Mouse (Mus musculus) midbrain, embryonic 10.5 days (tissue): Measurements from ENCODE around the gene Ldhc. TPM values are rescaled to one million over a fixed set of nuclear protein-coding genes. Genes with fewer than 3 reads are reported as not detected.

Experiments
- DNase-seq: peaks from one replicate; pipeline ENCODE4 v3.0.0-alpha.2; 2017; ENCODE audit warnings: low spot score
- H3K27ac ChIP-seq: fragments of 300-500 bp; sonication (generic); replicated peaks from 2 replicates; pipeline ENCODE4 v1.5.1; 2016; ENCODE audit warnings: mild to moderate bottlenecking
- H3K27me3 ChIP-seq: fragments of 300-500 bp; sonication (generic); 2 replicates; pipeline ENCODE4 v1.6.1; 2016; ENCODE audit warnings: low read depth, mild to moderate bottlenecking; ENCODE audit not compliant: poor library complexity, severe bottlenecking
- H3K36me3 ChIP-seq: fragments of 300-500 bp; sonication (generic); 2 replicates; pipeline ENCODE4 v1.6.1; 2016; ENCODE audit warnings: mild to moderate bottlenecking, moderate library complexity
- H3K4me1 ChIP-seq: fragments of 300-500 bp; sonication (generic); 2 replicates; pipeline ENCODE4 v1.6.1; 2016
- H3K4me3 ChIP-seq: fragments of 300-500 bp; sonication (generic); 2 replicates; pipeline ENCODE4 v1.5.1; 2016; ENCODE audit warnings: mild to moderate bottlenecking, moderate library complexity
- H3K9me3 ChIP-seq: fragments of 300-500 bp; sonication (generic); replicated peaks from 2 replicates; pipeline ENCODE4 v1.6.1; 2016; ENCODE audit warnings: mild to moderate bottlenecking
- WGBS: fragments of 180-500 bp; shearing (Covaris S2); methylation state at CpG from one replicate; pipeline ENCODE4 v1.1.7; 2016; 5-methylcytosine and 5-hydroxymethylcytosine counted together
- polyA plus RNA-seq: library from polyadenylated mRNA; unstranded; fragments of >200 nt; fragmentation: Nextera tagmentation; extraction: Ambion mirVana; gene quantifications from 2 replicates; pipeline ENCODE4 v1.2.1, GENCODE M21; 2016

Gene Ldhc
- polyA plus RNA-seq, 1 experiment from 2014 or later: not detected

DNA sequence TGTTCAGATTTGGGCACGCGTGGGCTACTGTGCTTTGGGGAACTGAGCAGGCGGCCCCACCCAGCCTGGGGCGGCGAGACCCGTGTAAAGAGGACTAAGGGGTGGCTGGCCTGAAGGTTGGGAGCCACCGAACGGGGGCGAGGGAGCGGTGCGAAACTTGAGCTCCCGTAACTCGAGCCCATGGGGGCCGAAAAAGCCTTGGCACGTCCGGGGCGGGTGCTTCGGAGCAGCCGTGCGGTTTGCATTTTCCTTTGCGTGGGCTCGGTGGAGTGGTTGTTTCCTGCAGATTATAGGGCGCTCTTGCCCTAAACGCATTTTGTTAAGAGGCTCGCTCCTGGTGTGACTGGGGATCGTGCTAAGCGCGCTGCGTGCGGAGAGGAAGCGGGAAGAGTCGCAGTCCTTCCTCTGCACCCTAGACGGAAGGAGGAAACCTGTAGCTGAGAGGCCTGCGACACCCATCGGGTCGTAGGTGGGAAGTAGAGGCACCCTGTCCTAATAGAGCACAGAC lies 15.0 kb upstream of the Ldhc start:
- H3K36me3 ChIP-seq: peaks cover 40% of the 10 kb centered on the region
- H3K4me3 ChIP-seq: peak overlapping the region; percentile 93
- DNase-seq: peak; percentile 48
- peaks cover 48% of the 10 kb centered on the region for H3K4me1 ChIP-seq
- no peaks in the 10 kb centered on the region for H3K9me3 ChIP-seq
- H3K27ac ChIP-seq: peak overlapping the region; percentile 99
- under 1% methylated on average over 36 of the region's 36 CpGs for WGBS
- H3K27me3 ChIP-seq: peaks cover 21% of the 10 kb centered on the region

- peak overlapping the region; percentile 99 for H3K27ac ChIP-seq
- no peaks in the 10 kb centered on the region for H3K9me3 ChIP-seq
- peaks cover 47% of the 10 kb centered on the region for H3K36me3 ChIP-seq
- peaks cover 16% of the 10 kb centered on the region for H3K27me3 ChIP-seq
- H3K4me1 ChIP-seq: peaks cover 46% of the 10 kb centered on the region
- peak overlapping the region; percentile 93 for H3K4me3 ChIP-seq
- under 1% methylated on average over 28 of the region's 28 CpGs for WGBS
- DNase-seq: peak; percentile 77
Measured at GRCm38 (mm10) chr7:46846486-46847244, 14.3 kb upstream of the Ldhc start.

GRCm38 (mm10) chr7:46849287-46849686 lies 11.7 kb upstream of the Ldhc start:
- no peak overlapping the region for H3K4me3 ChIP-seq
- H3K9me3 ChIP-seq: no peaks in the 10 kb centered on the region
- no peak overlapping the region for H3K27ac ChIP-seq
- H3K27me3 ChIP-seq: no peaks in the 10 kb centered on the region
- peaks cover 44% of the 10 kb centered on the region for H3K4me1 ChIP-seq
- WGBS: 87% methylated on average over 5 of the region's 5 CpGs
- H3K36me3 ChIP-seq: peaks cover 73% of the 10 kb centered on the region
- no peak for DNase-seq

- Histone ChIP-seq H3K36me3 (peaks cover 90% of the 10 kb centered on the region), H3K4me3 (no peak overlapping the region)
- WGBS: 72% methylated on average over 7 of the region's 7 CpGs
Measured at GRCm38 (mm10) chr7:46851026-46851425, 10.0 kb upstream of the Ldhc start.

GRCm38 (mm10) chr7:46852666-46853065 lies 8.3 kb upstream of the Ldhc start:
- Histone ChIP-seq H3K4me1 (peaks cover 17% of the 10 kb centered on the region), H3K4me3 (no peak overlapping the region), H3K36me3 (peaks cover 91% of the 10 kb centered on the region), H3K27me3 (no peaks in the 10 kb centered on the region), H3K9me3 (no peaks in the 10 kb centered on the region), H3K27ac (no peak overlapping the region)
- 83% methylated on average over 1 of the region's 1 CpGs for WGBS
- no peak for DNase-seq

More at GRCm38 (mm10) chr7:46851026-46851425, 10.0 kb upstream of the Ldhc start:
- peak; percentile 19 for DNase-seq
- Histone ChIP-seq H3K4me1 (peaks cover 28% of the 10 kb centered on the region), H3K9me3 (no peaks in the 10 kb centered on the region), H3K27ac (no peak overlapping the region), H3K27me3 (no peaks in the 10 kb centered on the region)

- H3K36me3 ChIP-seq: peaks cover 84% of the 10 kb centered on the region
- 89% methylated on average over 9 of the region's 9 CpGs for whole genome bisulfite sequencing
- no peaks in the 10 kb centered on the region for H3K9me3 ChIP-seq
- no peak for DNase-seq
- H3K27ac ChIP-seq: no peak overlapping the region
- H3K4me1 ChIP-seq: peaks cover 12% of the 10 kb centered on the region
- H3K27me3 ChIP-seq: no peaks in the 10 kb centered on the region
- H3K4me3 ChIP-seq: no peak overlapping the region
Measured at GRCm38 (mm10) chr7:46853365-46853764, 7.6 kb upstream of the Ldhc start.

DNA sequence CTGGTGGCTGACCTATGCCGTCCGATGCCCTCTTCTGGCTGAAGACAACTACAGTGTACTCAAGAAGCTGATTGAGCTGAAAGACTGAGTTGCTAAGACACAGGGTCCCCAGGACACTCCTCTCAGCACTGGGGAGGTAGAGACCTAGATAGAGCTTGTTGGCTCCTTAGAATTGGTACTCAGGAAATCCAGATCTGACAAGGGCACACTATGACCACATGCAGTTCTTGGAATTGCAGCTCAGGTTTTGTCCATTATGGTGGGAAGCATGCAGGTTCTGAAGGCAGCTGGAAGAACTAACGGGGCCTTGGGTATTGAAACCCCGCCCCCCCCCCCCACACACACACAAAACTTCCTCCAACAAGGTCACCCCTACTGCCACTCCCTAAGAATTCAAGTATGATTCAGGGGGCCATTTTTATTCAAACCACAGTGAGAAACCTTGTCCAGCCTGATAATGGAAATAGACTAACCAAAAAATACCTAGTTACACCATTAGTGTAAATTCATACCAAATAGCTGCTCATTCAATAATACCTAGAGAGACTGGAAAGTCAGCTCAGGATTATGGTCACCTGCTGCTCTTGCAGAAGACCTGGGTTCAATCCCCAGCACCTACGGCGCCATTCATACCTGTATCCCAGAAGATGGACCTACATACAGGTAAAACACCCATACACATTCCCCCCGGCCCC lies 5.0 kb upstream of the Ldhc start:
- 66% methylated on average over 7 of the region's 7 CpGs for WGBS
- no peak overlapping the region for H3K27ac ChIP-seq
- H3K27me3 ChIP-seq: no peaks in the 10 kb centered on the region
- H3K36me3 ChIP-seq: peaks cover 58% of the 10 kb centered on the region
- no peak overlapping the region for H3K4me3 ChIP-seq
- H3K4me1 ChIP-seq: peaks cover 3% of the 10 kb centered on the region
- no peaks in the 10 kb centered on the region for H3K9me3 ChIP-seq
- DNase-seq: no peak

GRCm38 (mm10) chr7:46857436-46857835 lies 3.6 kb upstream of the Ldhc start:
- H3K9me3 ChIP-seq: no peaks in the 10 kb centered on the region
- whole genome bisulfite sequencing: 77% methylated on average over 9 of the region's 9 CpGs
- H3K4me1 ChIP-seq: no peaks in the 10 kb centered on the region
- H3K27me3 ChIP-seq: no peaks in the 10 kb centered on the region
- DNase-seq: no peak
- H3K36me3 ChIP-seq: peaks cover 44% of the 10 kb centered on the region
- H3K4me3 ChIP-seq: no peak overlapping the region
- H3K27ac ChIP-seq: no peak overlapping the region

GRCm38 (mm10) chr7:46859031-46859430 lies 2.0 kb upstream of the Ldhc start:
- Histone ChIP-seq H3K36me3 (peaks cover 28% of the 10 kb centered on the region), H3K4me3 (no peak overlapping the region), H3K9me3 (no peaks in the 10 kb centered on the region), H3K4me1 (no peaks in the 10 kb centered on the region), H3K27me3 (no peaks in the 10 kb centered on the region), H3K27ac (no peak overlapping the region)
- DNase-seq: no peak
- WGBS: 66% methylated on average over 6 of the region's 6 CpGs

- H3K27me3 ChIP-seq: no peaks in the 10 kb centered on the region
- 88% methylated on average over 4 of the region's 4 CpGs for WGBS
- no peak overlapping the region for H3K4me3 ChIP-seq
- DNase-seq: no peak
- H3K27ac ChIP-seq: no peak overlapping the region
- H3K4me1 ChIP-seq: no peaks in the 10 kb centered on the region
- H3K36me3 ChIP-seq: no peaks in the 10 kb centered on the region
- no peaks in the 10 kb centered on the region for H3K9me3 ChIP-seq
Measured at GRCm38 (mm10) chr7:46871988-46872387, 11.0 kb downstream of the Ldhc start.

DNA sequence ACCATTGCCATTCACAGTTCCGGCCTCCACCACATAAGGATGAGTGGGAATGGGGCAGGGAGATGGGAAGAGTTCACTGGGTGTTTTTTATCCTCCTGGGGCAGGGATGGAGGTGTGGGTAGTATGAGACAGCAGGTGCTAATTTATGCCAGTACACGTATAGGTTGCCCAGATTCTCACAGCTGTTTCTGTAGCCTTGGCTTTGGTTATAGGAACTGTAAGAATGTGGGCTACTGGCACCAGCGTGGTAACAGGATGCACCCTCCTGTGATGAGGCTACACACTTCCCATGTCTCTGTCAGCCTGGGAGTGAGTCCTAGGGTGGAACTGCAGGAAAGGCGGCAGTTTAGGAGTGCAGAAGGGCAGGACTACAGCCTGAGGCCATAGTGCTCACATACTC lies 15.8 kb downstream of the Ldhc start:
- H3K27me3 ChIP-seq: no peaks in the 10 kb centered on the region
- 82% methylated on average over 4 of the region's 4 CpGs for WGBS

GRCm38 (mm10) chr7:46877255-46877654 lies 16.3 kb downstream of the Ldhc start:
- Histone ChIP-seq H3K9me3 (no peaks in the 10 kb centered on the region), H3K27me3 (no peaks in the 10 kb centered on the region), H3K27ac (no peak overlapping the region), H3K36me3 (peaks cover 12% of the 10 kb centered on the region; the same call in 1 of the 2 replicates), H3K4me3 (no peak overlapping the region), H3K4me1 (no peaks in the 10 kb centered on the region)
- WGBS: 81% methylated on average over 6 of the region's 6 CpGs
- DNase-seq: no peak

More for the DNA sequence above, 15.8 kb downstream of the Ldhc start:
- no peak overlapping the region for H3K4me3 ChIP-seq
- no peaks in the 10 kb centered on the region for H3K4me1 ChIP-seq
- no peak overlapping the region for H3K27ac ChIP-seq
- no peak for DNase-seq
- peaks cover 12% of the 10 kb centered on the region; the same call in 1 of the 2 replicates for H3K36me3 ChIP-seq
- H3K9me3 ChIP-seq: no peaks in the 10 kb centered on the region

DNA sequence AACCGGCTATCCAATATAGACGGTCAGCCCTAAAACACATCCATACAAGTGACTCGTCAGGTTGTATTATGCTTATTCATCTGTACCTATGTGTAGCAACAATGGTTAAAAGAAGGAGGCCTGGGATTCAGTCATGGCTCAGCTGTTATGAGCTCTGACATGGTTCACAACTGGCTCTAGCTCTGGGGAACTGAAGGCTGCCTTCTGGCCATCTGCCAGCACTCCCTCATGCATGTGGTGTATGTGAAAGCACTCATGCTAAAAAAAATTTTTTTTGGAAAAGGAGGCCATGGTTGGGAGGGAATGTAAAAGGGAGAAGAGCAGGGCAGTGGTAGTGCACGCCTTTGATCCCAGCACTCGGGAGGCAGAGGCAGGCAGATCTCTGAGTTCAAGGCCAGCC lies 18.8 kb downstream of the Ldhc start:
- Histone ChIP-seq H3K4me1 (no peaks in the 10 kb centered on the region), H3K27ac (no peak overlapping the region), H3K36me3 (peaks cover 33% of the 10 kb centered on the region), H3K27me3 (no peaks in the 10 kb centered on the region), H3K4me3 (no peak overlapping the region), H3K9me3 (no peaks in the 10 kb centered on the region)
- no peak for DNase-seq
- 96% methylated on average over 5 of the region's 5 CpGs for WGBS
